Mouse (Mus musculus) naive thymus-derived CD4-positive, alpha-beta T cell, adult 2 months (primary cell): ENCODE measurements around the gene Ccdc92.

Source experiments
- DNase-seq: peaks from one replicate; pipeline ENCODE4 v3.0.0-alpha.2; 2011; ENCODE audit warnings: low read depth

Ccdc92 gene

DNA sequence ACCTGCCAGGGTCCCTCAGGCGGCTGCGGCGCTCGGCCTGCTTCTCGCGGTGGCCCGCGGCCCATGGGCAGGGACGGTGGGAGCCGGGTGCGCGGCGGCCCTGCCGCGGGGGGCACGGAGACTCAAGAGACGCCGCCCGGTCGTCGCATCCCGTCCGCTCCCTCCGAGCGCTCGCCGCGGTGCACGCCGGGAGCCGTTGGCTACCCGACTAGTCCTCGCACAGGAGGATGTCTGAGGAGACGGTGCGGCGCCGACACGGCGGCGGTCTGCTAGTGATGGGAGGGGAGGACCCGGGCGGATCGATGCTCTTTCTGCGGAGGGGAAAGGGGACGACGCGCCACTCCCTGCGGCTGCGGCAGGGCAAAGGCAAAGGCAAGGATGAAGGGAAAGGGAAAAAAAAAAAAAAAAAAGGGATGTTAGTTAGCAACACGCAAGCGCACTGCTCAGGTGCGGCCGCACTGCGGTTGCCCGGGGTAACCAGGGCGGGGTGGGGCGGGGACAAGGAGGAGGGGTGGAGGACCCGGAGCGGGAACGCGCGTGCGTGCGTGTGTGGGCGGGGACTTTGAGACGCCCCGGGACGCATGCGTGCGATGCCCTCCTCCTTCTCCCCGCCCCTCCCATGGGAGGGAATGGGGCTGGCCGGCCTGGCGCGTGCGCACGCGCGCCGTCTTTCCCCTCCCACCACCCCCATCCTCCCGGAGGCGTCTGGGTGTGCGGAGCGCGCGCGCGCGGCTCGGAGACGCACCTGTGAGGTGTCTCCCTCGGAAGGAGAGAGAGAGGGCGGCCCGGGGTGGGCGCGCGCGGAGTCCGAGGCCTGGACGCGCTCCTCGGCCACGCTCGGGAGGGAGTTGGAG lies at the start of gene Ccdc92, which contains the start of gene Zfp664:
Gene Ccdc92, minus strand, starts transcription at position 412 of the 854 bp plus-strand sequence.
Gene Zfp664, plus strand, starts transcription at position 679 of the 854 bp plus-strand sequence.
- peak; percentile 99 for DNase-seq

DNA sequence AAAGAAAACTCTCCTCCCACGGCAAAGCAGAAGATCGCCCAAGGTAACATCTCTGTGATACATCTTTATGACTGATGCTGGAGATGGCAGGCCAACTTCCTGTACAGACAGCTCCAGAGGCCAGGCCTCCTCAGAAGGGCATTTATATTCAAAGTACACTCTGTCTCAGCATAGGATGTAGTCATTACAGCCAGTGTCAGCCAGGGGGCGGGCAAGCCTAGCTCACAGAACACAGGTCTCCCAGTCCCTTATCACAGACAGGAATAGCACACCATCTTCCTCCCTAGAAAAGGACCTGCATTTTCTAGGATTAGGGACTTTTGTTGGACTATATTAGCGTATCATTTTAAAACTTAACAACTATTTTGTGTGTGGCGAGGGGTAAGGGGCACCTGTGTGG lies 46.6 kb upstream of the Ccdc92 start:
- DNase-seq, result peak; percentile 84

GRCm38 (mm10) chr5:124906890-124907289 lies 44.7 kb upstream of the Ccdc92 start:
- DNase-seq, result peak; percentile 82

GRCm38 (mm10) chr5:124903852-124904251 lies 41.6 kb upstream of the Ccdc92 start:
- DNase-seq, result no peak

- no peak for DNase-seq
These were observed 40.0 kb upstream of the Ccdc92 start for GRCm38 (mm10) chr5:124902195-124902594.

DNA sequence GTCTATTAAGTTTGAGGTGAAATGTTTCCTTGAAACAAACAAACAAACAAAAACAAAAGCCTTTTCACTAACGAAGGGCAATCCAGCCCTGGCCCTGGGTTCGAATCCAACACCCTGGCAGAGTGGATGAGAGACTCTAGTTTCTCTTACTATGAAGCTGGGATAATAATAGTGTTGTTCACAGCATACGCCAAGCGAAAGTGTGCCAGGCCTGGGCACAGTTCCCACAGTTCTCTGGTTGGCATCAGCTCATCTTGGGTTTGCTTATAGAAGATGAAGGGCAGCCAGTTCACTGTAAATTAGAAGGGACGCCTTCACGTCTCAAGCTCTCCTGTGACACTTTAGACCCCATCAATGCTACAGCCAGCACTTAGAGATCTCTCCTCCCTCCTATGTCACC lies 39.5 kb upstream of the Ccdc92 start:
- no peak for DNase-seq

GRCm38 (mm10) chr5:124900738-124901490 lies 38.7 kb upstream of the Ccdc92 start:
- DNase-seq, result no peak

GRCm38 (mm10) chr5:124899945-124900631 lies 37.9 kb upstream of the Ccdc92 start:
- DNase-seq, result peak; percentile 95

DNA sequence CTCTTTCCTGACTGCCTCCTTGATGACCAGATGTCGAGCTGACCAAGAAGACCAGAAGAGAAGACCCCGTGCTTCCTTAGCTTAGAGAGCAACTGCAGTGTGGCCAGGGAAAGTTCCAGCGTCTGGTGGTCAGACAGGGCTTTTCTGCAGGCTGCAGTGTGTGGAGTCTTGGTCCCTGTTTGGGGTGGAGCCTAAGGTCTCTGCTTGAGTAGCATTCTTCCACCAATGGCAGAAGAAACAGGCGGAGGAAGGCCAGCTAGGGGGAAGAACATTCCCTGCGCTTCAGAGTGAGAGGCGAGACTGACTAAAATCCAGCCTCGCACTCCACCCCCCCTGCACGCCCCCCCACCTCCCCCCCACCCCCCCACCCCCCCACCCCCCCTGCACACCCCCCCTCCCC lies 33.9 kb upstream of the Ccdc92 start:
- DNase-seq, result no peak

GRCm38 (mm10) chr5:124891921-124892370 lies 29.7 kb upstream of the Ccdc92 start:
- DNase-seq, result no peak

DNA sequence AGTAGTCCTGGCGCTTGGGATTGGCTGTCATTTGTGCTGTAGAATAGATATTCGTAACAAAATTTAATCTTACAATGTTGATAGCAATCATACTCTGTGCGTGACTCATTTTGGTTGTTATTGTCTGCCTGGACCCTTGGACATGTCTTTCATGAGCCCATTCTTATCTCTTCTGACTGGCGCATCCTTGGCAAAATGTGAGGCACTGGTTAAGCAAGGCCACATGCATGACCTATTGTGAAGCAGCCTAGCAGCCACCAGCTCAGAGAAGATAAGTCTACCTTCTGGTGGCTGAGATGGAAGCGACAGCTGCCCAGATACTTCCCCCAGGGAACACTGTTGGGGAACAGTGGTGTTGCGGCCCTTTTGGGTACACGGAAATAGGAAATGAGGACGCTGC lies 26.4 kb upstream of the Ccdc92 start:
- DNase-seq, result no peak

- DNase-seq, result no peak
These were observed 21.7 kb upstream of the Ccdc92 start for GRCm38 (mm10) chr5:124883877-124884276.

DNA sequence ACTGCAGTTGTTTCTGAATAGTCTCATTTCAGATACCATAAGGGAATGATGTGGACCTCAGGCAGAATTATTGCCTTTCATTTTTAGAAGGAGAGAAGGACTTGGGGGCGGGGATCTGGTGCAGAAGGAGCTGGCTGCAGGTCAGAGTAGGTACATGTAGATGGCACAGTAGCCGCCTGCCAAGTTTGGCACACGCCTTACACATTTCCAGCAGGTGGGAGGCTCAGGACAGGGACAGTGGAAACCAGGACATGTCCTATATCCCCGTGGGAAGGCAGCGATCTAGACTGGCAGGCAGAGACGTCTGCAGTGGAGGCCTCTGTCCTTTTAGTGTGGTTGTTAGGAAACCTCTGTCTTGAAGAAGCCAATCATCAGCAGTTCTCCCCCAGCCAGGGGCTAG lies 17.6 kb upstream of the Ccdc92 start:
- no peak for DNase-seq

DNA sequence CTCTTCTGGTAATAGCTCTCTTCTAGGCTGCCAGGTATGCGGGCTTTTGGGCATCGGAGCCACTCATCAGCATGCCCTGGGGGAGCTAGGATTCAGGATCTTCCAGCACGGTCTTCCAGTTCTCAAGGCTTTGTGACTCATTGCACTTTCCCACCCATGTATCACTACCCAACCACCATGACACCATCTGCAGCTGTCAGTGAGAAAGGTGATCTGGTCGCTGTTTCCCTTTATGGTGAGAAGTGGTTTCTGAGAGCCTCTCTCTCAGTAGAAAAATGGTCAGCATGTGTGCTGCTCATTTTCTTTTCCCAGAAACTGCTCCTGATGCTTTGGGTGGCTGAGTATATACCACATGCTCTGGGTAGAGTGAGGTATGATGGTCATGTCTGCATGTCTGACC lies 17.0 kb upstream of the Ccdc92 start:
- no peak for DNase-seq

DNA sequence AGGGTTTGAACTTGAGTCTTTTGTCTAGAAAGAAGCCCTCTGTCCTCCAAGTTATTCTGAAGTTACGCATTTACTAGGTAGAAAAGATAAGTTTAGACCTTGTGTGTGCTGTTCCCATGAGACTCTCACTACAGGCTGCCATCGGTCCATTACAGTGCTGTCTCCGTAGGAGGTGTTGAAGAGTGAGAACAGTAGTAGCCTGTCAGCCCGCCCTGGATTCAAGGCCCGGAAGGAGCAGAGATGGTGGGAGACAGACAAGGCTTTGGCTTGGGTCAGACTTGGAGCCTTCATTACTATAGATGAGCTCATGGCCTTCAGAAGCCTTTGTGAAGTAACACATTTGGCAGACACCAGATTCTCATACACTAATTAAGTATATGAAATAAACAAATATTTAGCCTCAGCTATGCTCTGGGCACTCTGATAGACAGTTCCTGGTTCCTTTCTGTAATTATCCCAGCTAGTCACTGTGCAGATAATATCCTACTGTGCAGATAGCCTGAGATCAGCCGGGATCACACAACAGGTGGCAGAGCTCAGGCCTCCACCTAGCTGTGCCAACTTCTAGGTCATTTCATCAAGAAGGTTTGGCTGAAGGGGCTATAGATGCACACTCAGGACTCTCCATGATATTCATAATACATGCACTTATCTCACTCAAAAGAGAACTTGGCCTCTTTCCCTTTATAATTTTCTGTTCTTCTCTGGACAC lies 11.8 kb upstream of the Ccdc92 start:
- DNase-seq, result no peak

- DNase-seq, result peak; percentile 34
These were observed 10.9 kb upstream of the Ccdc92 start for GRCm38 (mm10) chr5:124873096-124873495.

GRCm38 (mm10) chr5:124872033-124872432 lies 9.8 kb upstream of the Ccdc92 start:
- DNase-seq, result no peak

- peak; percentile 80 for DNase-seq
These were observed 6.8 kb upstream of the Ccdc92 start for GRCm38 (mm10) chr5:124868981-124869380.

- peak; percentile 50 for DNase-seq
These were observed 882 bp upstream of the Ccdc92 start for GRCm38 (mm10) chr5:124862871-124863741.

DNA sequence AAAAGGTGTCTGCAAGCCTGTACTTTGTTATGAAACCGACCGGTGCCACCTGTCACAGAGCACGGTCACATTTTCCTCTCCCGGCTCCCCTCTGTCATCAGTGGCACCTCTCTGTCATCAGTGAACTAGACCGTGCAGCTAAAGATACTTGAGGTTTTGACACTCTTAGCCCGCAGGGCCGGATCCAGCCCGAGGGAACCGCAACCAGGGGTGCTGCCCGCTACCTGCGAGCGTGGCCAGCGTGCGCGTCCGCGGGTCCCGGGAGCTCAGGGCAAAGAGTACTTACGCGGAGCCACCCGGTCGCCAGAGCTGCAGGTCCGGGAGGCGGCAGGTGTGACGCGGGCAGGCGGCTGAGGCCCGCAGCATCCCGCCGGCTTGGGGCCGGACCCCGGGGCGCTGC lies 761 bp downstream of the Ccdc92 start:
- DNase-seq, result peak; percentile 74

DNA sequence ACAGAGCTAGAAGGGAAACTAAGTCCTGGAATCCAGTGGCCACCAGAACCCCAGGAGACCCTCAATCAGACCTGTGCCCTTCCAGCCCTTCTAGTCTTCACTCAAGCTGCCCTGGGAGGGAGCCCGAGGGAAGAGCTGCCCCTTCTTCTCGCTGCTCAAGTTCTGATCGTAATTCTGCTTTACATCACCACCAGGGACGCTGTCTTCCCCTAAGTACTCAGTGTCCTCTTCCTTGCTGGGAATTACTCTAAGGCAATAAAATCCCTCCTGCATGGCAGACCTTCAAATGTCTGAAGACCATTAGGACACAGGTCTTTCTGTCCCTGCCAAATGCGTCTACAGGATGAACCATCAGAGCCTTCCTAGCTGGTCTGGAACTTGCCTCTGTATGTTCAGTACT lies 2.2 kb downstream of the Ccdc92 start:
- DNase-seq, result peak; percentile 39
